Mouse (Mus musculus): ENCODE data around the gene Pex26. TPM values are rescaled to one million over a fixed set of nuclear protein-coding genes. Genes with fewer than 3 reads are reported as not detected.

The Pex26 gene
- 1 to 10 TPM; 2.7 to 3.9 (median 3.5) TPM for total RNA-seq (2022)

- DNase-seq (ENCODE audit: low spot score in 2 of 2), result peak; percentile 86 to 89
These were observed at the start of gene Pex26 for GRCm38 (mm10) chr6:121183414-121184173. TSS of gene Pex26 (plus strand) at chr6:121183667.

GRCm38 (mm10) chr6:121134249-121134648 lies 49.2 kb upstream of the Pex26 start:
- DNase-seq (ENCODE audit: low spot score in 2 of 2), result no peak

- DNase-seq (ENCODE audit: low spot score in 2 of 2), result no peak
These were observed 48.6 kb upstream of the Pex26 start for GRCm38 (mm10) chr6:121134884-121135283.

- no peak for DNase-seq (ENCODE audit: low spot score in 2 of 2)
These were observed 46.2 kb upstream of the Pex26 start for GRCm38 (mm10) chr6:121137222-121137621.

- no peak for DNase-seq (ENCODE audit: low spot score in 2 of 2)
These were observed 45.0 kb upstream of the Pex26 start for GRCm38 (mm10) chr6:121138338-121139040.

GRCm38 (mm10) chr6:121139271-121139670 lies 44.2 kb upstream of the Pex26 start:
- no peak for DNase-seq (ENCODE audit: low spot score in 2 of 2)

- DNase-seq (ENCODE audit: low spot score in 2 of 2), result no peak
These were observed 41.2 kb upstream of the Pex26 start for GRCm38 (mm10) chr6:121142298-121142697.

GRCm38 (mm10) chr6:121143439-121143838 lies 40.0 kb upstream of the Pex26 start:
- DNase-seq (ENCODE audit: low spot score in 2 of 2), result peak in 1 of 2 experiments; percentile 20

- peak in 1 of 2 experiments; percentile 34 for DNase-seq (ENCODE audit: low spot score in 2 of 2)
These were observed 39.4 kb upstream of the Pex26 start for GRCm38 (mm10) chr6:121144066-121144465.

- no peak for DNase-seq (ENCODE audit: low spot score in 2 of 2)
These were observed 38.4 kb upstream of the Pex26 start for GRCm38 (mm10) chr6:121145010-121145604.

- no peak for DNase-seq (ENCODE audit: low spot score in 2 of 2)
These were observed 37.6 kb upstream of the Pex26 start for GRCm38 (mm10) chr6:121145906-121146305.

- no peak for DNase-seq (ENCODE audit: low spot score in 2 of 2)
These were observed 36.7 kb upstream of the Pex26 start for GRCm38 (mm10) chr6:121146798-121147197.

- DNase-seq (ENCODE audit: low spot score in 2 of 2), result no peak
These were observed 35.1 kb upstream of the Pex26 start for GRCm38 (mm10) chr6:121148360-121148759.

- DNase-seq (ENCODE audit: low spot score in 2 of 2), result no peak
These were observed 34.0 kb upstream of the Pex26 start for GRCm38 (mm10) chr6:121149420-121149819.

GRCm38 (mm10) chr6:121150126-121150525 lies 33.3 kb upstream of the Pex26 start:
- DNase-seq (ENCODE audit: low spot score in 2 of 2), result no peak

- peak; percentile 55 to 58 for DNase-seq (ENCODE audit: low spot score in 2 of 2)
These were observed 31.7 kb upstream of the Pex26 start for GRCm38 (mm10) chr6:121151732-121152131.

- DNase-seq (ENCODE audit: low spot score in 2 of 2), result no peak
These were observed 30.3 kb upstream of the Pex26 start for GRCm38 (mm10) chr6:121153177-121153576.

- no peak for DNase-seq (ENCODE audit: low spot score in 2 of 2)
These were observed 28.8 kb upstream of the Pex26 start for GRCm38 (mm10) chr6:121154451-121155300.

GRCm38 (mm10) chr6:121156030-121156429 lies 27.4 kb upstream of the Pex26 start:
- no peak for DNase-seq (ENCODE audit: low spot score in 2 of 2)

- no peak for DNase-seq (ENCODE audit: low spot score in 2 of 2)
These were observed 23.9 kb upstream of the Pex26 start for GRCm38 (mm10) chr6:121159616-121160015.

- no peak for DNase-seq (ENCODE audit: low spot score in 2 of 2)
These were observed 23.3 kb upstream of the Pex26 start for GRCm38 (mm10) chr6:121160126-121160525.
